Mouse (Mus musculus) CH12.LX (cell line): ENCODE measurements around the gene Leprot. TPM values are rescaled to one million over a fixed set of nuclear protein-coding genes. Genes with fewer than 3 reads are reported as not detected.

Experiments used
- DNase-seq: peaks from one replicate; pipeline ENCODE4 v3.0.0-alpha.2; 2013; ENCODE audit errors: extremely low read depth
- H3K27ac ChIP-seq: 2 replicates; pipeline ENCODE4 v1.5.1; 2012; ENCODE audit warnings: low read depth, mild to moderate bottlenecking, control low read depth, moderate library complexity; ENCODE audit not compliant: insufficient read depth
- H3K27me3 ChIP-seq: replicated peaks from 2 replicates; pipeline ENCODE3; 2012; ENCODE audit warnings: inconsistent platforms
- H3K36me3 ChIP-seq, 2 experiments: replicated peaks in 1 of 2; 2 replicates each; pipeline versions ENCODE3 to v1.6.1; 2012; ENCODE audit warnings: inconsistent platforms in 1 of 2, low read length in 1 of 2, mild to moderate bottlenecking in 1 of 2, mixed read lengths in 1 of 2, moderate library complexity in 1 of 2; ENCODE audit not compliant: control insufficient read depth in 1 of 2, insufficient read depth in 1 of 2
- H3K4me1 ChIP-seq, 2 experiments: 2 replicates each; pipeline ENCODE4 v1.6.1; 2012; ENCODE audit warnings: inconsistent platforms in 1 of 2, moderate library complexity in 1 of 2; ENCODE audit not compliant: insufficient read depth in 2 of 2, control insufficient read depth in 1 of 2
- H3K4me2 ChIP-seq: 2 replicates; pipeline ENCODE4 v1.6.1; 2012; ENCODE audit warnings: low read depth, mild to moderate bottlenecking, control low read depth; ENCODE audit not compliant: poor library complexity, insufficient read depth, severe bottlenecking
- H3K4me3 ChIP-seq, 3 experiments: fragments of 150-350 bp in 1 of 3; sonication (generic) in 1 of 3; replicated peaks in 1 of 3; 2 replicates each; pipeline versions ENCODE3 to v1.5.1; 2011 to 2012; ENCODE audit warnings: low read depth in 2 of 3, low read length in 2 of 3, mild to moderate bottlenecking in 2 of 3, moderate library complexity in 2 of 3, control low read depth in 1 of 3, improper control_type of control experiment in 1 of 3, inconsistent platforms in 1 of 3, mixed read lengths in 1 of 3; ENCODE audit not compliant: poor library complexity in 1 of 3
- H3K79me2 ChIP-seq: replicated peaks from 2 replicates; pipeline ENCODE4 v1.6.1; 2012; ENCODE audit warnings: mild to moderate bottlenecking, moderate library complexity; ENCODE audit not compliant: control insufficient read depth, poor library complexity, insufficient read depth, severe bottlenecking; ENCODE audit errors: extremely low read depth
- H3K9ac ChIP-seq: 2 replicates; pipeline ENCODE4 v1.6.1; 2012; ENCODE audit warnings: low read depth, mild to moderate bottlenecking, control low read depth, moderate library complexity; ENCODE audit not compliant: insufficient read depth
- H3K9me3 ChIP-seq: replicated peaks from 2 replicates; pipeline ENCODE3; 2012; ENCODE audit warnings: low read length, inconsistent platforms, mixed read lengths
- USF1 ChIP-seq: IDR thresholded peaks from 2 replicates; pipeline ENCODE4 v1.6.1; 2014; ENCODE audit warnings: low read depth, mild to moderate bottlenecking, inconsistent platforms, low read length, improper control_type of control experiment
- dilution Hi-C: fragments of 300-500 bp; cut with MboI; formaldehyde crosslinking; loops from 2 replicates; pipeline ENCODE4 v1.14.3; 2020; ENCODE audit warnings: low sequenced_read_pairs; ENCODE audit not compliant: extremely low pct_unique_long_range_greater_than_20kb, extremely low pct_ligation_motif_present
- in situ Hi-C: fragments of 300-500 bp; cut with MboI; formaldehyde crosslinking; loops from 3 replicates; pipeline ENCODE4 v1.14.3; 2019; ENCODE audit warnings: low sequenced_read_pairs, low pct_ligation_motif_present, low pct_unique_long_range_greater_than_20kb, mixed read lengths
- polyA plus RNA-seq: library from polyadenylated mRNA; unstranded; fragments of >175 nt; gene quantifications from 2 replicates; pipeline ENCODE4 v1.2.1, GENCODE M21; 2012; ENCODE audit warnings: low read depth; ENCODE audit not compliant: insufficient read length
- total RNA-seq, 2 experiments: library from RNA; depleted of rRNA; stranded (reverse); fragments of 300-350 nt in 1 of 2; fragments of >200 nt in 1 of 2; gene quantifications; 2 replicates each; pipeline ENCODE4 v1.2.3; 2012 to 2014

Gene Leprot
- total and polyA plus RNA-seq, 3 experiments: 17.6 to 29.2 (median 24.2) TPM

- no peak overlapping the region for H3K9ac ChIP-seq
- H3K36me3 ChIP-seq: no peaks in the 10 kb centered on the region
- no peaks in the 10 kb centered on the region for H3K79me2 ChIP-seq
- no peaks in the 10 kb centered on the region for H3K9me3 ChIP-seq
- TF ChIP-seq USF1: no peak
- no peak for DNase-seq
- in situ Hi-C loops: no loop called here
- H3K4me1 ChIP-seq: no peaks in the 10 kb centered on the region
- H3K27ac ChIP-seq: no peak overlapping the region
- H3K4me3 ChIP-seq: no peak overlapping the region
- dilution Hi-C loops: no loop called here
- no peaks in the 10 kb centered on the region for H3K27me3 ChIP-seq
- no peak overlapping the region for H3K4me2 ChIP-seq
These were observed 60.4 kb downstream of the Leprot start for GRCm38 (mm10) chr4:101707953-101708352.

Other genes with a start within 250 kb of the Leprot start
- 12.5 and 23.0 TPM in 2 replicates for gene Ak4, start 228.4 kb upstream of the Leprot start, total RNA-seq (2012; rRNA removed)
- gene Ak4, start 228.4 kb upstream of the Leprot start, total RNA-seq (2014; rRNA removed): 42.4 and 49.4 TPM in 2 replicates
- gene Ak4, start 228.4 kb upstream of the Leprot start, polyA plus RNA-seq: 10.6 and 11.8 TPM in 2 replicates
- not detected in 2 replicates for gene Dnajc6, start 151.1 kb upstream of the Leprot start, total RNA-seq (2012; rRNA removed)
- gene Dnajc6, start 151.1 kb upstream of the Leprot start, total RNA-seq (2014; rRNA removed): not detected in 2 replicates
- not detected in 2 replicates for gene Dnajc6, start 151.1 kb upstream of the Leprot start, polyA plus RNA-seq
- gene Lepr, start 69.7 kb downstream of the Leprot start, total RNA-seq (2012; rRNA removed): not detected in 2 replicates
- not detected in 2 replicates for gene Lepr, start 69.7 kb downstream of the Leprot start, total RNA-seq (2014; rRNA removed)
- 0.04 TPM in 1 of 2 replicates, not detected in the other for gene Lepr, start 69.7 kb downstream of the Leprot start, polyA plus RNA-seq
- not detected in 2 replicates for gene B020004J07Rik, start 196.3 kb downstream of the Leprot start, total RNA-seq (2012; rRNA removed)
- gene B020004J07Rik, start 196.3 kb downstream of the Leprot start, total RNA-seq (2014; rRNA removed): not detected in 2 replicates
- gene B020004J07Rik, start 196.3 kb downstream of the Leprot start, polyA plus RNA-seq: not detected in 2 replicates
- gene C130073F10Rik, start 246.1 kb downstream of the Leprot start, total RNA-seq (2012; rRNA removed): not detected in 2 replicates
- not detected in 2 replicates for gene C130073F10Rik, start 246.1 kb downstream of the Leprot start, total RNA-seq (2014; rRNA removed)
- gene C130073F10Rik, start 246.1 kb downstream of the Leprot start, polyA plus RNA-seq: not detected in 2 replicates